Mouse (Mus musculus): ENCODE results near the gene Pdik1l. TPM values are rescaled to one million over a fixed set of nuclear protein-coding genes. Genes with fewer than 3 reads are reported as not detected.

The Pdik1l gene
- polyA plus RNA-seq, 1 experiment from 2014 or later = 48.6 TPM

Other genes with a start within 250 kb of the Pdik1l start
- gene Zfp683, start 234.1 kb downstream of the Pdik1l start, polyA plus RNA-seq (2014; fragmentation: Nextera tagmentation; extraction: Ambion mirVana) = not detected in 2 replicates
- gene Crybg2, start 227.1 kb downstream of the Pdik1l start, polyA plus RNA-seq (2014; fragmentation: Nextera tagmentation; extraction: Ambion mirVana) = 1.8 and 2.3 TPM in 2 replicates
- 1.8 and 4.5 TPM in 2 replicates for gene Cd52, start 192.8 kb downstream of the Pdik1l start, polyA plus RNA-seq (2014; fragmentation: Nextera tagmentation; extraction: Ambion mirVana)
- gene Ubxn11, start 185.3 kb downstream of the Pdik1l start, polyA plus RNA-seq (2014; fragmentation: Nextera tagmentation; extraction: Ambion mirVana) = 11.7 and 13.6 TPM in 2 replicates
- gene Sh3bgrl3, start 159.1 kb downstream of the Pdik1l start, polyA plus RNA-seq (2014; fragmentation: Nextera tagmentation; extraction: Ambion mirVana) = 376 and 460 TPM in 2 replicates
- gene Cep85, start 100.8 kb downstream of the Pdik1l start, polyA plus RNA-seq (2014; fragmentation: Nextera tagmentation; extraction: Ambion mirVana) = 12.0 and 21.3 TPM in 2 replicates
- not detected in 2 replicates for gene Gm7534, start 84.9 kb downstream of the Pdik1l start, polyA plus RNA-seq (2014; fragmentation: Nextera tagmentation; extraction: Ambion mirVana)
- gene Catsper4, start 60.5 kb downstream of the Pdik1l start, polyA plus RNA-seq (2014; fragmentation: Nextera tagmentation; extraction: Ambion mirVana) = not detected in 2 replicates
- gene Cnksr1, start 49.5 kb downstream of the Pdik1l start, polyA plus RNA-seq (2014; fragmentation: Nextera tagmentation; extraction: Ambion mirVana) = 0.20 TPM in 1 of 2 replicates, not detected in the other
- gene E130218I03Rik, start 44.2 kb downstream of the Pdik1l start, polyA plus RNA-seq (2014; fragmentation: Nextera tagmentation; extraction: Ambion mirVana) = 0.30 and 0.43 TPM in 2 replicates
- gene Zfp593, start 42.3 kb downstream of the Pdik1l start, polyA plus RNA-seq (2014; fragmentation: Nextera tagmentation; extraction: Ambion mirVana) = 13.1 and 14.2 TPM in 2 replicates
- gene Gm30191, start 41.0 kb downstream of the Pdik1l start, polyA plus RNA-seq (2014; fragmentation: Nextera tagmentation; extraction: Ambion mirVana) = 0.49 TPM in 1 of 2 replicates, not detected in the other
- gene Grrp1, start 33.8 kb downstream of the Pdik1l start, polyA plus RNA-seq (2014; fragmentation: Nextera tagmentation; extraction: Ambion mirVana) = 11.1 and 17.6 TPM in 2 replicates
- gene Trim63, start 27.2 kb upstream of the Pdik1l start, polyA plus RNA-seq (2014; fragmentation: Nextera tagmentation; extraction: Ambion mirVana) = 0.11 TPM in 1 of 2 replicates, not detected in the other
- gene Slc30a2, start 55.3 kb upstream of the Pdik1l start, polyA plus RNA-seq (2014; fragmentation: Nextera tagmentation; extraction: Ambion mirVana) = 0.11 TPM in 1 of 2 replicates, not detected in the other
- gene Extl1, start 96.0 kb upstream of the Pdik1l start, polyA plus RNA-seq (2014; fragmentation: Nextera tagmentation; extraction: Ambion mirVana) = 0.28 and 0.53 TPM in 2 replicates
- gene Pafah2, start 108.4 kb upstream of the Pdik1l start, polyA plus RNA-seq (2014; fragmentation: Nextera tagmentation; extraction: Ambion mirVana) = 5.0 and 6.9 TPM in 2 replicates
- gene Stmn1, start 180.4 kb upstream of the Pdik1l start, polyA plus RNA-seq (2014; fragmentation: Nextera tagmentation; extraction: Ambion mirVana) = 6,974 and 7,359 TPM in 2 replicates
- 6.6 and 14.3 TPM in 2 replicates for gene Paqr7, start 208.8 kb upstream of the Pdik1l start, polyA plus RNA-seq (2014; fragmentation: Nextera tagmentation; extraction: Ambion mirVana)
- 0.78 and 1.6 TPM in 2 replicates for gene Aunip, start 223.1 kb upstream of the Pdik1l start, polyA plus RNA-seq (2014; fragmentation: Nextera tagmentation; extraction: Ambion mirVana)
- gene Mtfr1l, start 247.5 kb upstream of the Pdik1l start, polyA plus RNA-seq (2014; fragmentation: Nextera tagmentation; extraction: Ambion mirVana) = 181 and 185 TPM in 2 replicates

Data from midbrain, embryonic 14.5 days (tissue).